Mouse (Mus musculus) heart, postnatal 0 days (tissue): ENCODE results near the gene Eif4enif1. TPM values are rescaled to one million over a fixed set of nuclear protein-coding genes. Genes with fewer than 3 reads are reported as not detected.

Experiments
- ATAC-seq: fragments of 200-750 bp; cut with Nextera tagmentation; 2 replicates; pipeline ENCODE4 v1.8.0; 2017; ENCODE audit warnings: low read depth, moderate number of reproducible peaks, moderate library complexity; ENCODE audit not compliant: insufficient read depth
- DNase-seq: peaks from one replicate; pipeline ENCODE4 v3.0.0-alpha.2; 2016; ENCODE audit warnings: low spot score
- H3K27ac ChIP-seq: fragments of 300-500 bp; sonication (generic); 2 replicates; pipeline ENCODE4 v1.5.1; 2014; ENCODE audit warnings: low read depth, mild to moderate bottlenecking
- H3K27me3 ChIP-seq: fragments of 300-500 bp; sonication (generic); 2 replicates; pipeline ENCODE4 v1.6.1; 2014; ENCODE audit warnings: low read length, mixed read lengths; ENCODE audit not compliant: control insufficient read depth, insufficient read depth
- H3K36me3 ChIP-seq: fragments of 300-500 bp; sonication (generic); replicated peaks from 2 replicates; pipeline ENCODE4 v1.6.1; 2014; ENCODE audit warnings: low read length, mixed read lengths; ENCODE audit not compliant: control insufficient read depth, insufficient read depth
- H3K4me1 ChIP-seq: fragments of 300-500 bp; sonication (generic); 2 replicates; pipeline ENCODE4 v1.6.1; 2014; ENCODE audit warnings: antibody characterized with exemption; ENCODE audit not compliant: control insufficient read depth, insufficient read depth
- H3K4me2 ChIP-seq: fragments of 300-500 bp; sonication (generic); 2 replicates; pipeline ENCODE4 v1.6.1; 2014; ENCODE audit warnings: low read depth, mild to moderate bottlenecking, low read length, moderate library complexity
- H3K4me3 ChIP-seq: fragments of 300-500 bp; sonication (generic); 2 replicates; pipeline ENCODE4 v1.5.1; 2014; ENCODE audit warnings: low read depth, low read length
- H3K9ac ChIP-seq: fragments of 300-500 bp; sonication (generic); replicated peaks from 2 replicates; pipeline ENCODE4 v1.6.1; 2014; ENCODE audit warnings: low read depth, low read length, mixed read lengths
- H3K9me3 ChIP-seq: fragments of 300-500 bp; sonication (generic); replicated peaks from 2 replicates; pipeline ENCODE4 v1.6.1; 2016; ENCODE audit warnings: low read length; ENCODE audit not compliant: control insufficient read depth
- CTCF ChIP-seq: IDR thresholded peaks from 2 replicates; pipeline ENCODE4 v1.5.1; 2016; ENCODE audit warnings: antibody characterized with exemption, control low read depth, low read depth
- EP300 ChIP-seq: IDR thresholded peaks from 2 replicates; pipeline ENCODE4 v1.6.1; 2016; ENCODE audit warnings: antibody characterized with exemption, low read depth
- WGBS: fragments of 180-500 bp; shearing (Covaris S2); extraction: QIAGEN DNeasy Blood & Tissue Kit; methylation state at CpG from one replicate; pipeline ENCODE4 v1.1.7; 2014; 5-methylcytosine and 5-hydroxymethylcytosine counted together
- polyA plus RNA-seq: library from polyadenylated mRNA; unstranded; fragments of >200 nt; fragmentation: Nextera tagmentation; extraction: Ambion mirVana; gene quantifications from 2 replicates; pipeline ENCODE4 v1.2.1, GENCODE M21; 2015
- total RNA-seq: library from RNA; depleted of rRNA; stranded (reverse); fragments of >200 nt; gene quantifications from 2 replicates; pipeline ENCODE4 v1.2.3, GENCODE M21; 2014; ENCODE audit warnings: low replicate concordance

The Eif4enif1 gene
- total and polyA plus RNA-seq, 2 experiments from 2014 or later = 19.0 to 34.4 TPM

DNA sequence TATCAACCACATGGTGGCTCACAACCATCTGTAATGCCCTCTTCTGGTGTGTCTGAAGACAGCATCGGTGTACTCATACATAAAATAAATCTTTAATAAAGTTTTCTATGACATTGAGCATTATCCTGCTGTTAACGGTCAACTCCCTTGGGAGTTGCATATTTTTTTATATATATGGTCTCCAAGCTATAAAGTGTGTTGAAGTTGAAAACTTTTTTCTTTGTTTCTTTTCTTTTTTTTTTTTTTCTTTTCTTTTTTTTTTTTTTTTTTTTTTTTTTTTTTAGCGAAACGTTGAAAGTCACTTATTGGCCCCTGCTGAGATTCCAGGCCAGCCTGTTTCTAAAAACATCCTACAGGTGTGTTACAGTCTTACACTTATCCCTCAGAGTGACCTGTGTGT, 31.5 kb downstream of the Eif4enif1 start:
- no peak overlapping the region for H3K4me3 ChIP-seq
- H3K9ac ChIP-seq = no peak overlapping the region
- H3K4me2 ChIP-seq = no peak overlapping the region
- 91% methylated on average over 4 of the region's 4 CpGs for WGBS
- no peaks in the 10 kb centered on the region for H3K4me1 ChIP-seq
- no peak overlapping the region for H3K27ac ChIP-seq
- H3K36me3 ChIP-seq = peaks cover 85% of the 10 kb centered on the region
- no peaks in the 10 kb centered on the region for H3K27me3 ChIP-seq
- TF ChIP-seq EP300 (no peak), CTCF (no peak)
- no peak for ATAC-seq
- no peaks in the 10 kb centered on the region for H3K9me3 ChIP-seq
- DNase-seq = no peak

DNA sequence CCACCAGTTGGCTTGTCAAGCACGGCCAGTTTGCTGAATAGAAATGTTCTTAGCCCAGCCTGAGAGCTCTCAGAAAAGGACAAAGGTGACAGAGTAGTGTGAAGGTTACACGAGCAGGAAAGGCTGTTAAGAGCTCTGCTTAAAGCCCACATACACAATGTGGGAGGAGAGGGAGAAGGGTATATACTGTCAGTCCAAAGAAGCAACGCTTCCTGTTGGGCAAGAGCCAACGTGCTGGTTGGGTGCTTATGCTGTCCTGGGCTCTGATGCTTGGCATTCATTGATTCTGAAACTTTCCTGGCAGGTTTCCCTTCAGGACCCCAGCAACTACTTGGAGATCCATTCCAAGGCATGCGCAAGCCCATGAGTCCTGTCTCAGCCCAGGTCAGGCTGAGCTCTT, 33.1 kb downstream of the Eif4enif1 start:
- H3K4me1 ChIP-seq = no peaks in the 10 kb centered on the region
- no peak overlapping the region for H3K4me3 ChIP-seq
- no peak for DNase-seq
- no peak for TF ChIP-seq CTCF
- TF ChIP-seq EP300 = no peak
- no peak overlapping the region for H3K9ac ChIP-seq
- no peak overlapping the region for H3K27ac ChIP-seq
- no peak for ATAC-seq
- H3K27me3 ChIP-seq = no peaks in the 10 kb centered on the region
- WGBS = 77% methylated on average over 5 of the region's 5 CpGs
- no peak overlapping the region for H3K4me2 ChIP-seq
- H3K36me3 ChIP-seq = peaks cover 86% of the 10 kb centered on the region
- H3K9me3 ChIP-seq = no peaks in the 10 kb centered on the region

DNA sequence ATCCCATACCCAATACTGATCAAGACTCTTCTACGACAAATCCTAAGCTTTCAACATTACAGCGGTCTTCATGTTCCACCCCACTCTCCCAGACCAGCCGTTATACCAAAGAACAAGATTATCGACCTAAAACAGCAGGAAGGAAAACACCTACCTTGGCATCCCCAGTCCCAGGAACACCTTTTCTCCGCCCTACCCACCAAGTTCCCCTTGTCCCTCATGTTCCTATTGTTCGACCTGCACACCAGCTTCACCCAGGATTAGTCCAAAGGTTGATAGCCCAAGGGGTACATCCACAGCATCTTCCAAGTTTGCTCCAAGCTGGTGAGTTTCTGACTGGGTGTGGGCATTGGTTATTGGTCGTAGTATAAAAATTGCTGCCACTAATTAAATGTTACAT, 40.2 kb downstream of the Eif4enif1 start:
- H3K36me3 ChIP-seq = peaks cover 89% of the 10 kb centered on the region
- H3K9me3 ChIP-seq = no peaks in the 10 kb centered on the region
- WGBS = 88% methylated on average over 7 of the region's 7 CpGs
- TF ChIP-seq EP300 = no peak
- TF ChIP-seq CTCF = no peak
- DNase-seq = no peak
- H3K9ac ChIP-seq = no peak overlapping the region
- H3K4me1 ChIP-seq = no peaks in the 10 kb centered on the region
- no peak overlapping the region for H3K4me3 ChIP-seq
- no peak overlapping the region for H3K27ac ChIP-seq
- no peak overlapping the region for H3K4me2 ChIP-seq
- no peaks in the 10 kb centered on the region for H3K27me3 ChIP-seq
- no peak for ATAC-seq

DNA sequence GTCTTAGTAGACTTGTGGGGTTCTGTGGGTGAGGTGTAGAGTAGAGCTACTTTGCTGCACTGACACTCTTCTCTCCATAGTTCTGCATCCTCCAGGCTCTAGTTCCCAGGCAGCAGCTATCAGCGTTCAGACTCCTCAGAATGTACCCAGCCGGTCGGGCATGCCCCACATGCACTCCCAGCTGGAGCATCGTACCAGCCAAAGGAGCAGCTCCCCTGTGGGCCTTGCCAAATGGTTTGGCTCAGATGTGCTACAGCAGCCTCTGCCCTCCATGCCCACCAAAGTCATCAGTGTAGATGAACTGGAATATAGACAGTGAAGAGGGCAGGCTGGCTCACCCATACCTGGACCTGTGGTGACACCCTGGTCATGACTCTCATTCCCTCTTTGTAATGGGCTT, 41.6 kb downstream of the Eif4enif1 start:
- 52% methylated on average over 4 of the region's 4 CpGs for WGBS
- no peaks in the 10 kb centered on the region for H3K27me3 ChIP-seq
- no peak overlapping the region for H3K4me2 ChIP-seq
- peaks cover 88% of the 10 kb centered on the region for H3K36me3 ChIP-seq
- no peak overlapping the region for H3K27ac ChIP-seq
- no peak for DNase-seq
- TF ChIP-seq CTCF (no peak), EP300 (no peak)
- no peak overlapping the region for H3K4me3 ChIP-seq
- H3K9me3 ChIP-seq = no peaks in the 10 kb centered on the region
- peaks cover 8% of the 10 kb centered on the region for H3K4me1 ChIP-seq
- no peak overlapping the region for H3K9ac ChIP-seq
- ATAC-seq = no peak

DNA sequence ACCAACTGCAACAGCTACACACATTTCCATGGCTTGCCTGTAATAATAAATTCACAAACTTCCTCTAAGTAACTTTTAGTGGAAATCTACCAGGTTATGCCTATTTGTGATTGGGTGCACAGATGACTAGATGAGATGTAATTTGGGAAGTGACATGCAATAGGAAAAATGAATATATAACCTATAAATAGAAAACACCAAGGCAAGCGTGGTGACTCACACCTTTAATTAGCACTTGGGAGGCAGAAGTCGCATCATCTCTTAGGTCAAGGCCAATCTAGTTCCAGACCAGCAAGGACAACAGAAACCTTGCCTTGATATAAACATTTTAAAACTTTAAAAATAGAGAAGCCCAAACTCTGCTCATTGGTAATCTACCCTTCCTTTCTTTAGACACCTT, 45.2 kb downstream of the Eif4enif1 start:
- peaks cover 89% of the 10 kb centered on the region for H3K36me3 ChIP-seq
- 38% methylated on average over 2 of the region's 2 CpGs for WGBS
- TF ChIP-seq CTCF = no peak
- no peak for TF ChIP-seq EP300
- H3K9ac ChIP-seq = no peak overlapping the region
- H3K4me3 ChIP-seq = no peak overlapping the region
- no peak overlapping the region for H3K4me2 ChIP-seq
- DNase-seq (peak; percentile 74), ATAC-seq (peak; percentile 76)
- peaks cover 8% of the 10 kb centered on the region for H3K4me1 ChIP-seq
- H3K27me3 ChIP-seq = no peaks in the 10 kb centered on the region
- H3K27ac ChIP-seq = peak overlapping the region; percentile 68
- no peaks in the 10 kb centered on the region for H3K9me3 ChIP-seq

DNA sequence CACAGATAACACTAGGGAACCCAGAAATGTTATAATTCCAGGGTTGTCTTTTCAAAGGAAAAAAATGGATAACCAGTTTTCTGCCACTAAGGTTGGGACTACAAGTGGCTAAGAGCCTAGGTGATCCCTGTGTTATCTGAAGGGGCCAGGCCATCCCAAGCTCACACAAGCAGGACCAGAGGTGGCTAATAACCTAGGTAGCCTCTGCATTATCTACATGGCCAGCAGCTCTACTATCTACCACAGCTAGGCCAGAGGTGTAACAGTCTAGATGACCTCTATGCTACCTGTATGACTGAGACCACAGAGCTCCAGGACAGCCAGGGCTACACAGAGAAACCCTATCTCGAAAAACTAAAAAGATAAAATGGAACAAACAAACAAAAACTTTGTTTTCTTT, 57.3 kb downstream of the Eif4enif1 start:
- Histone ChIP-seq H3K4me3 (no peak overlapping the region), H3K36me3 (peaks cover 82% of the 10 kb centered on the region), H3K27ac (no peak overlapping the region), H3K9me3 (no peaks in the 10 kb centered on the region), H3K4me2 (no peak overlapping the region), H3K9ac (no peak overlapping the region), H3K4me1 (0 out of 2 replicates have a peak, but pooled peaks cover under 1% of the 10 kb centered on the region), H3K27me3 (no peaks in the 10 kb centered on the region)
- WGBS = 96% methylated on average over 1 of the region's 1 CpGs
- no peak for ATAC-seq
- TF ChIP-seq CTCF (no peak), EP300 (no peak)
- no peak for DNase-seq
